Mouse (Mus musculus) gastrocnemius, adult 2 months (tissue): ENCODE measurements around the gene Art2b. TPM values are rescaled to one million over a fixed set of nuclear protein-coding genes. Genes with fewer than 3 reads are reported as not detected.

Experiments used
- DNase-seq: peaks from one replicate; pipeline ENCODE4 v3.0.0; 2022
- H3K27ac ChIP-seq: fragments of 200-600 bp; 2 replicates; pipeline ENCODE4 v1.8.1; 2022; ENCODE audit warnings: mild to moderate bottlenecking
- H3K4me3 ChIP-seq: fragments of 200-600 bp; 2 replicates; pipeline ENCODE4 v1.8.1; 2022; ENCODE audit warnings: mild to moderate bottlenecking, moderate library complexity
- CTCF ChIP-seq: fragments of 200-600 bp; IDR thresholded peaks from 2 replicates; pipeline ENCODE4 v1.8.1; 2022; ENCODE audit warnings: antibody characterized with exemption, mild to moderate bottlenecking, moderate library complexity
- intact Hi-C: fragments of 180-260 bp; cut with DNase I; formaldehyde crosslinking; loops from one replicate; pipeline ENCODE4 v1.15.1; 2025
- total RNA-seq, 2 experiments: library from RNA; stranded (reverse); gene quantifications; 2 replicates each; pipeline ENCODE4 v1.2.3; 2021

Art2b gene
- total RNA-seq, 2 experiments from 2014 or later = not detected

GRCm38 (mm10) chr7:101550686-101551485 lies 34.5 kb downstream of the Art2b start:
- DNase-seq = no peak
- intact Hi-C loops = no loop called here
- Histone ChIP-seq H3K4me3 (no peak overlapping the region), H3K27ac (no peak overlapping the region)
- no peak for TF ChIP-seq CTCF

- intact Hi-C loops = no loop called here
- Histone ChIP-seq H3K4me3 (no peak overlapping the region), H3K27ac (no peak overlapping the region)
- DNase-seq = no peak
- TF ChIP-seq CTCF = no peak
Measured at GRCm38 (mm10) chr7:101549266-101549665, 36.1 kb downstream of the Art2b start.

- DNase-seq = no peak
- intact Hi-C loops = no loop called here
- Histone ChIP-seq H3K27ac (no peak overlapping the region), H3K4me3 (no peak overlapping the region)
- TF ChIP-seq CTCF = no peak
Measured at GRCm38 (mm10) chr7:101547651-101548050, 37.7 kb downstream of the Art2b start.

DNA sequence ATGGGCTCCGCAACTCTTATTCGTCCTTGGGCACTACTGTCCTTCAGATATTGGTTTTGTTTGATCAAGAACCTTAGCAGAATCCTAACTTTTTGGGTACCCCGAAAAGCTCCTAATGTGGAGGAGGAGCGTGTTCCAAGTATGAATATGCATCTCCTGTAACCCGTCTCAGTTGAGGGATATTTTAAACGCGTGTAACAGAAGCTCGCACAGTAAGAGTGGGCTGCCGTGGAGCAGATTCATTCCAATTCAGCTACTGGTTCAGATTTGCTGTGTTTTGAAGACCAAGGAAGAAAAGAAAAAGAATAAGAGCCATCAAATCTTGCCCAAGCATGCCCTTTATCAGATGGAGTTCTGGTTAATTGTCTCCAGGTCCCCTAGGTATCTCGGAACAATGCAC lies 43.7 kb downstream of the Art2b start:
- intact Hi-C loops = loop anchor here (5.0 kb wide), 1 partner anchor 114 kb away; no protein-coding TSS in a partner anchor
- TF ChIP-seq CTCF = no peak
- no peak for DNase-seq
- Histone ChIP-seq H3K27ac (no peak overlapping the region), H3K4me3 (peak overlapping the region; percentile 43)

GRCm38 (mm10) chr7:101541132-101541531 lies 44.3 kb downstream of the Art2b start:
- H3K4me3 ChIP-seq = peak overlapping the region; percentile 43
- intact Hi-C loops = loop anchor here (5.0 kb wide), 1 partner anchor 114 kb away; no protein-coding TSS in a partner anchor
- peak; percentile 85 for TF ChIP-seq CTCF
- DNase-seq = peak; percentile 70
- no peak overlapping the region for H3K27ac ChIP-seq

- TF ChIP-seq CTCF = no peak
- H3K27ac ChIP-seq = no peak overlapping the region
- intact Hi-C loops = loop anchor here (5.0 kb wide), 1 partner anchor 113 kb away; no protein-coding TSS in a partner anchor
Measured at GRCm38 (mm10) chr7:101540684-101541083, 44.7 kb downstream of the Art2b start.

DNA sequence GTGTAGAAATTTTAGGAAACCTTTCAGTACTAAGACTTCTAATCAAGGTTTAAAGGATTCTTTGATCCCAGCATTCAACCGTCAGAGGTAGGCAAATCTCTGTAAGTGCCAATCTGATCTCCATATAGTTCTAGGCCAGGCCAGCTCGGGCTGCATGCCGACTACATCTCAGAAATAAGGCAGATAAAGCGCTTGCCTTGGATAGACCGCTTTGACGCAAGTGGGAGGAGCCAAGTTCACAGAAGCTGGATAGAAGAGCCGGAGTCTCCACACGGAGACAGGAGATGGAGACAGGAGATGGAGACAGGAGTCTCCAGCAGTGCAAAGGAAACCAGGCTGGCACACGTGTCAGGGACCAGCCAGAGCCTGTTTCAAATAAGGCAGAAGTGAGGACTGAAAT lies 45.6 kb downstream of the Art2b start:
- no peak for DNase-seq
- intact Hi-C loops = loop anchor here (5.0 kb wide), 1 partner anchor 112 kb away; no protein-coding TSS in a partner anchor
- H3K27ac ChIP-seq = no peak overlapping the region
- no peak for TF ChIP-seq CTCF
- no peak overlapping the region for H3K4me3 ChIP-seq

More at GRCm38 (mm10) chr7:101540684-101541083, 44.7 kb downstream of the Art2b start:
- DNase-seq = no peak
- no peak overlapping the region for H3K4me3 ChIP-seq

GRCm38 (mm10) chr7:101538141-101538933 lies 47.1 kb downstream of the Art2b start:
- intact Hi-C loops = loop anchor here (1.0 kb wide), 1 partner anchor 88 kb away; no protein-coding TSS in a partner anchor
- peak; percentile 28 for DNase-seq
- TF ChIP-seq CTCF = peak; percentile 77
- Histone ChIP-seq H3K27ac (peak overlapping the region; percentile 82), H3K4me3 (peak overlapping the region; percentile 53)

DNA sequence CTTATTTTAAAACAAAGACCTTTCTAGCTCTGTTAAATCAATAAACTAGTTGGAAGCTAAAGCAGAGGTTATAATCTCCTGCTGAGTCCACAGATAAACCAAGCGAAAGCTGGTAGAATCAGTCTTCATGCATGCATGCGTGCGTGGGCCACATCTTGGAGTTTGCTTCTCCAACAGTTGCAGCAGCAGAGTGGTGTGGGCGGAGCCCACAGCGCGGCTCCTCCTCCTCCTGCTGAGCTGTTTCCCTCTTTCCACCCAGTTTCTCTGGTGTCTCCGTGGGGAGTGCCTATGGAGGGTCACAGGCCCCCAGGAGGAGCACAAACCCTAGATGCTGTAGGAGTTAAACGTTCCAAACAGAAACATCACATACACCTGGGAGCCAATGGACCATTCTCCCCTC lies 47.9 kb downstream of the Art2b start:
- no peak for TF ChIP-seq CTCF
- DNase-seq = no peak
- intact Hi-C loops = no loop called here
- H3K27ac ChIP-seq = peak overlapping the region; percentile 82
- peak overlapping the region; percentile 53 for H3K4me3 ChIP-seq

GRCm38 (mm10) chr7:101535517-101535916 lies 49.9 kb downstream of the Art2b start:
- TF ChIP-seq CTCF = no peak
- Histone ChIP-seq H3K4me3 (no peak overlapping the region), H3K27ac (no peak overlapping the region)
- no peak for DNase-seq
- intact Hi-C loops = no loop called here

DNA sequence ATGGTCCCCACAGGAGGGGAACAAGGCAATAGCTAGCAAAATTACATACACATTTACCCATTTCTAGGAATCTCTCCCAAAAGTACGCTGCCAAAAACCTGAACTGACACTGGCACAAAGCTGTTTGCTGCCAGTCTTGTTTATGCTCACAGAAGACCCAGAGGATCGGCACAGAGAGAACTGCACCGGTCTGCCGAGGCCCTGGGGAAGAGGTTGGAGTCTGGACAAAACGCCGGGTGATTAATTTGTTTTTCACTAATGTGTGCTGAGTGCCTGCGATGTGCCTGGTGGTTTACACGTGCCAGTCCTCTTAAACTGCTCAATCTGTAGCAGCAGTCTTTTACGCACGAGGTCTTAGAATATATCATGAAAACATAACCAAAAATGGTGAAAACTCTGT lies 50.3 kb downstream of the Art2b start:
- intact Hi-C loops = no loop called here
- no peak overlapping the region for H3K4me3 ChIP-seq
- no peak for TF ChIP-seq CTCF
- no peak overlapping the region for H3K27ac ChIP-seq
- no peak for DNase-seq

- intact Hi-C loops = no loop called here
- no peak overlapping the region for H3K4me3 ChIP-seq
- no peak for TF ChIP-seq CTCF
- no peak for DNase-seq
- H3K27ac ChIP-seq = no peak overlapping the region
Measured at GRCm38 (mm10) chr7:101534428-101534827, 51.0 kb downstream of the Art2b start.

Other genes starting within 250 kb of the Art2b start
- 10 to 100 TPM; 19.9 to 30.6 TPM for gene Arap1, start 237.5 kb downstream of the Art2b start, total RNA-seq
- not detected for gene Gm45837, start 174.7 kb downstream of the Art2b start, total RNA-seq
- gene Pde2a, start 163.9 kb downstream of the Art2b start, total RNA-seq = 10 to 100 TPM; 21.2 to 28.5 TPM
- 10 to 100 TPM; 50.0 to 71.3 TPM for gene Clpb, start 78.0 kb upstream of the Art2b start, total RNA-seq
- not detected for gene Phox2a, start 232.7 kb upstream of the Art2b start, total RNA-seq